Mouse (Mus musculus) heart, embryonic 14.5 days (tissue): ENCODE data around the gene Traf1. TPM values are rescaled to one million over a fixed set of nuclear protein-coding genes. Genes with fewer than 3 reads are reported as not detected.

ENCODE experiments used
- ATAC-seq: fragments of 200-750 bp; cut with Nextera tagmentation; 2 replicates; pipeline ENCODE4 v1.8.0; 2017; ENCODE audit warnings: low read depth, moderate TSS enrichment; ENCODE audit not compliant: insufficient number of reproducible peaks, insufficient read depth, low FRiP score
- H3K27ac ChIP-seq, 2 experiments: fragments of 200-500 bp in 1 of 2; fragments of 300-500 bp in 1 of 2; sonication (generic) in 1 of 2; replicated peaks in 1 of 2; 2 replicates each; pipeline ENCODE4 v1.5.1; 2012 to 2014; ENCODE audit warnings: low read depth in 2 of 2, low read length in 2 of 2, control low read depth in 1 of 2, mild to moderate bottlenecking in 1 of 2, mixed read lengths in 1 of 2; ENCODE audit not compliant: control insufficient read depth in 1 of 2, insufficient read depth in 1 of 2
- H3K27me3 ChIP-seq: fragments of 300-500 bp; sonication (generic); 2 replicates; pipeline ENCODE4 v1.6.1; 2014; ENCODE audit warnings: mild to moderate bottlenecking, low read length, control low read depth; ENCODE audit not compliant: control insufficient read depth, insufficient read depth
- H3K36me3 ChIP-seq: fragments of 300-500 bp; sonication (generic); 2 replicates; pipeline ENCODE4 v1.6.1; 2014; ENCODE audit warnings: mild to moderate bottlenecking, control low read depth, low read length, mixed read lengths; ENCODE audit not compliant: control insufficient read depth, insufficient read depth
- H3K4me1 ChIP-seq, 2 experiments: fragments of 200-500 bp in 1 of 2; fragments of 300-500 bp in 1 of 2; sonication (generic) in 1 of 2; 2 replicates each; pipeline ENCODE4 v1.6.1; 2012 to 2014; ENCODE audit warnings: low read length in 2 of 2, control low read depth in 1 of 2, mixed read lengths in 1 of 2; ENCODE audit not compliant: control insufficient read depth in 2 of 2, insufficient read depth in 2 of 2
- H3K4me2 ChIP-seq: fragments of 300-500 bp; sonication (generic); 2 replicates; pipeline ENCODE4 v1.6.1; 2014; ENCODE audit warnings: mild to moderate bottlenecking, low read length
- H3K4me3 ChIP-seq, 2 experiments: fragments of 200-500 bp in 1 of 2; fragments of 300-500 bp in 1 of 2; sonication (generic) in 1 of 2; 2 replicates each; pipeline ENCODE4 v1.5.1; 2012 to 2014; ENCODE audit warnings: low read length in 2 of 2, mild to moderate bottlenecking in 2 of 2, control low read depth in 1 of 2, low read depth in 1 of 2, moderate library complexity in 1 of 2; ENCODE audit not compliant: control insufficient read depth in 1 of 2, insufficient read depth in 1 of 2
- H3K9ac ChIP-seq: fragments of 300-500 bp; sonication (generic); 2 replicates; pipeline ENCODE4 v1.6.1; 2014; ENCODE audit warnings: mild to moderate bottlenecking, low read length
- H3K9me3 ChIP-seq: fragments of 300-500 bp; sonication (generic); 2 replicates; pipeline ENCODE4 v1.6.1; 2016; ENCODE audit warnings: low read length, control low read depth; ENCODE audit not compliant: control insufficient read depth
- WGBS: fragments of 180-500 bp; shearing (Covaris S2); extraction: QIAGEN DNeasy Blood & Tissue Kit; methylation state at CpG from one replicate; pipeline ENCODE4 v1.1.7; 2014; 5-methylcytosine and 5-hydroxymethylcytosine counted together
- polyA plus RNA-seq: library from polyadenylated mRNA; unstranded; fragments of >200 nt; fragmentation: Nextera tagmentation; extraction: Ambion mirVana; gene quantifications from 2 replicates; pipeline ENCODE4 v1.2.1, GENCODE M21; 2014

Traf1 gene
- polyA plus RNA-seq, 1 experiment from 2014 or later = 2.0 TPM

DNA sequence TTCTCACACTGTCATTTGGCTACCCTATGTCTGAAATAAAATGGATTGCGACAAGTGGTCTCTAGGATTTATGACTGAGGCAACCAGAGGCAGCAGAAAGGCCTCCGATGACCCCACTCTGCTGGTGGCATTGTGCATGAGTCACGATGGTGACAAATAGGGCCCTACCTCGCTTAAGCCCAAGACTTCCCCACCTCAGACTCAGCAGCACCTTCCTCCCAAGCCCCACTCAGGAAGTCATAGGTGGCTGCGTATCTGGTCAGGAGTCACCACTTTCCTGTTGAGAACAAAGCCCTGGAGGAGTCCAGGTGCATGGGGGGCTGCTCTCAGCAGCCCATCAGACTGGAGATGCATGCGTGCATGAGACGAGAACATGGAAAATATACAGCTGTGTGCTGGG lies 3.0 kb downstream of the Traf1 start:
- Histone ChIP-seq H3K27me3 (no peaks in the 10 kb centered on the region), H3K9me3 (no peaks in the 10 kb centered on the region), H3K4me3 (no peak overlapping the region), H3K4me1 (peaks cover 0 to 10% of the 10 kb centered on the region in 2 experiments), H3K27ac (no peak overlapping the region), H3K4me2 (no peak overlapping the region), H3K9ac (no peak overlapping the region), H3K36me3 (no peaks in the 10 kb centered on the region)
- ATAC-seq = no peak
- 88% methylated on average over 7 of the region's 7 CpGs for WGBS

DNA sequence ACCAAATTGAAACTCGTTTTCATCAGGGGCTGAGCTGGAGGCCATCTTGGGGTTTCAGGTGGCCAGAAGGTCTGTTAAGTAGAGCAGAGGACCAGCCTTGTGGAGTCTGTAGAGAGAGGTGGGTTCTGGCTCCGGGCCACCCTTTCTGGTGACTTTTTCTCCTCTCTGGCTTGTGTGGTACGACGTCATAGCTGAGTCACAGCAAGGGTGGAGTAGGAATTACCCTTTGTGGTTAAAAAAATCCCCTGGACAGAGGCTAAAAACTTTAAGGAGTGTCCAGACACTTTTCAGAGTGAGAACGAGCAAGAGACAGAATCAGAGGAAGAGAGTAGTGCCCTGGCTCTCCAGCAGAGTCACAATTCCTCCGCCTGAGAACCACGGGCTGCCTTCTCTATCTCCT lies 3.5 kb downstream of the Traf1 start:
- H3K9me3 ChIP-seq = no peaks in the 10 kb centered on the region
- 69% methylated on average over 7 of the region's 7 CpGs for WGBS
- no peak overlapping the region for H3K4me3 ChIP-seq
- peaks cover 0 to 10% of the 10 kb centered on the region in 2 experiments for H3K4me1 ChIP-seq
- no peaks in the 10 kb centered on the region for H3K36me3 ChIP-seq
- no peak overlapping the region for H3K27ac ChIP-seq
- ATAC-seq = no peak
- H3K9ac ChIP-seq = no peak overlapping the region
- no peaks in the 10 kb centered on the region for H3K27me3 ChIP-seq
- H3K4me2 ChIP-seq = no peak overlapping the region

- Histone ChIP-seq H3K4me2 (no peak overlapping the region), H3K27me3 (no peaks in the 10 kb centered on the region), H3K4me3 (no peak overlapping the region), H3K36me3 (no peaks in the 10 kb centered on the region), H3K4me1 (peaks cover 0 to 10% of the 10 kb centered on the region in 2 experiments; a peak in 3 of 4 replicates), H3K27ac (no peak overlapping the region), H3K9ac (no peak overlapping the region), H3K9me3 (no peaks in the 10 kb centered on the region)
- no peak for ATAC-seq
- WGBS = 68% methylated on average over 1 of the region's 1 CpGs
These were observed 4.2 kb downstream of the Traf1 start for GRCm38 (mm10) chr2:34957405-34957804.

- H3K4me3 ChIP-seq = no peak overlapping the region
- no peak overlapping the region for H3K27ac ChIP-seq
- H3K9me3 ChIP-seq = no peaks in the 10 kb centered on the region
- H3K36me3 ChIP-seq = no peaks in the 10 kb centered on the region
- no peaks in the 10 kb centered on the region for H3K27me3 ChIP-seq
- H3K9ac ChIP-seq = no peak overlapping the region
- peaks cover 0 to 10% of the 10 kb centered on the region in 2 experiments; a peak in 3 of 4 replicates for H3K4me1 ChIP-seq
- WGBS = 57% methylated on average over 5 of the region's 5 CpGs
- no peak overlapping the region for H3K4me2 ChIP-seq
- no peak for ATAC-seq
These were observed 4.6 kb downstream of the Traf1 start for GRCm38 (mm10) chr2:34956941-34957340.

DNA sequence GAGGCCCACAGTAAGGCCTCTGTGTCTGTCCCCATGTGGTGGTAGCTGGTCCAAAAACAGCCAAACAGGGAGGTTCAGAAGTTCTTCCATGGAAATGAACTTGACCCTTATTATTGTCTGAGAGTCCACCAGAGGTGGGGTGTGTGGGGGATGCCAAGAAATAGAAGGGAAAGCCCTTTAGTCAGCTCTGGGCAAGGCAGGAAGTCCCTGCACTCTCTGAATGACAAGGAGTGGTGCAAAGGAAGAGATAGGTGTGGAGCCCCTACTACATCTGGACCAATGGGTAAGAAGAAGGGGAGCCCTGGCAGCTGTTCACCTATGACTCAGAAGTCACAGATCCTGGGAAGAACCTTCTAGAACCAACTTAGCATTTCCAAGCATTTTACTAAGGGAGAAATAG lies 7.2 kb downstream of the Traf1 start:
- no peak for ATAC-seq
- Histone ChIP-seq H3K27ac (no peak overlapping the region), H3K4me2 (no peak overlapping the region), H3K4me1 (no peaks in the 10 kb centered on the region), H3K4me3 (no peak overlapping the region), H3K9me3 (no peaks in the 10 kb centered on the region), H3K36me3 (no peaks in the 10 kb centered on the region), H3K9ac (no peak overlapping the region), H3K27me3 (no peaks in the 10 kb centered on the region)

DNA sequence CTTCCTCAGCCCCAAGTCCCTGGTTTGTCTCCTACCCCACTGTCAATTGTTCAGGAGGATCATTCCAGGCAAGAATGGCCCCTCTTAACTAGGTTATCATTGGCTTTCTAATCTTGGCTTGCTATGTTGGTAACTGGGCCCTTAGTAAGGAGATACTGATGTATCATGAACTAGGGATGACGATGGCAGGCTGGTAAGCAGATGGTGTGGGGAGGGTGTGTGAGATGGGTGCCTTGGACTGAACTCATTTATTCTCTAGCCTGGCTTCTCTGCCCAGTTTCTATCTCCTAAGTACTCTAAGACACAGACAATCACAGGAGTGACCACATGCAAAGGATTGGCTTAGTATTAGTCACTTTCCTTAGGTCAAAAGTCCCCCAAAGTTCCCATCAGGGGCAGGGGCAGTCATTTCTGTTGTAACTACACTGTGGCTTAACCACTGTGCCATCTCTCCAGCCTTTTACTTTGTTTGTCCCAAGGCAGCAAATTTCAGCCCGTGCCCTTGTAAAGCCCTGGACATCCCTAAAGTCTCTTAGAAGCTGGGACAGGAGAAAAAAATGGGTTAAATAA lies 7.9 kb downstream of the Traf1 start:
- WGBS = 57% methylated on average over 2 of the region's 2 CpGs

DNA sequence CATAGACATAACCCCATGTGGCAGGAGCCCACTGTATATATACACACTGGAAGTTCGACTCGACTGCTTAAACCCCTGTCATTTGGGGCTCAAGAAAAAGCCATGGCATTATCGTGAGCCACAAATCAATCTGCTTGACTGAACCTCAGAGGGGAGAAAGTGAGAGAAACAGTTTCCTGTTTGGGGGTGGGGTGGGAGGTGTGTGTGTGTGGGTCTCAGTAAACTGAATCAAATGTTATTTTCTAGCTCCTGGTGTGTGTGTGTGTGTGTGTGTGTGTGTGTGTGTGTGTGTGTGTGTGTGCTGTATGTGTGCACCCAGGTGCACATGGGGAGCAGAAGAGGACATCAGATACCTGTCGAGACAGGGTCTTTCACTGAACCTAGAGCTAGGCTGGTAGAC lies 8.6 kb downstream of the Traf1 start:
- no peak for ATAC-seq
- no peaks in the 10 kb centered on the region for H3K9me3 ChIP-seq
- H3K36me3 ChIP-seq = no peaks in the 10 kb centered on the region
- H3K4me2 ChIP-seq = no peak overlapping the region
- no peaks in the 10 kb centered on the region for H3K27me3 ChIP-seq
- no peak overlapping the region for H3K9ac ChIP-seq
- H3K27ac ChIP-seq = no peak overlapping the region
- no peaks in the 10 kb centered on the region for H3K4me1 ChIP-seq
- no peak overlapping the region for H3K4me3 ChIP-seq
- WGBS = 75% methylated on average over 4 of the region's 4 CpGs

More for the DNA sequence above, 7.9 kb downstream of the Traf1 start:
- Histone ChIP-seq H3K36me3 (no peaks in the 10 kb centered on the region), H3K4me3 (no peak overlapping the region), H3K4me1 (no peaks in the 10 kb centered on the region), H3K27ac (no peak overlapping the region), H3K27me3 (no peaks in the 10 kb centered on the region), H3K4me2 (no peak overlapping the region), H3K9me3 (no peaks in the 10 kb centered on the region), H3K9ac (no peak overlapping the region)
- no peak for ATAC-seq

GRCm38 (mm10) chr2:34951469-34951868 lies 10.1 kb downstream of the Traf1 start:
- ATAC-seq = no peak
- H3K4me2 ChIP-seq = no peak overlapping the region
- no peaks in the 10 kb centered on the region for H3K27me3 ChIP-seq
- H3K9ac ChIP-seq = no peak overlapping the region
- no peaks in the 10 kb centered on the region for H3K9me3 ChIP-seq
- no peak overlapping the region for H3K4me3 ChIP-seq
- H3K4me1 ChIP-seq = no peaks in the 10 kb centered on the region
- no peaks in the 10 kb centered on the region for H3K36me3 ChIP-seq
- no peak overlapping the region for H3K27ac ChIP-seq
